Mouse (Mus musculus): ENCODE data around the gene Tagap.

The Tagap gene

GRCm38 (mm10) chr17:7925413-7926160 lies at the start of gene Tagap:
TSS of gene Tagap (plus strand) at chr17:7926000.
- DNase-seq (ENCODE audit: low read depth, low spot score): no peak

- DNase-seq (ENCODE audit: low read depth, low spot score): no peak
These were observed 49.3 kb upstream of the Tagap start for GRCm38 (mm10) chr17:7876541-7876940.

DNA sequence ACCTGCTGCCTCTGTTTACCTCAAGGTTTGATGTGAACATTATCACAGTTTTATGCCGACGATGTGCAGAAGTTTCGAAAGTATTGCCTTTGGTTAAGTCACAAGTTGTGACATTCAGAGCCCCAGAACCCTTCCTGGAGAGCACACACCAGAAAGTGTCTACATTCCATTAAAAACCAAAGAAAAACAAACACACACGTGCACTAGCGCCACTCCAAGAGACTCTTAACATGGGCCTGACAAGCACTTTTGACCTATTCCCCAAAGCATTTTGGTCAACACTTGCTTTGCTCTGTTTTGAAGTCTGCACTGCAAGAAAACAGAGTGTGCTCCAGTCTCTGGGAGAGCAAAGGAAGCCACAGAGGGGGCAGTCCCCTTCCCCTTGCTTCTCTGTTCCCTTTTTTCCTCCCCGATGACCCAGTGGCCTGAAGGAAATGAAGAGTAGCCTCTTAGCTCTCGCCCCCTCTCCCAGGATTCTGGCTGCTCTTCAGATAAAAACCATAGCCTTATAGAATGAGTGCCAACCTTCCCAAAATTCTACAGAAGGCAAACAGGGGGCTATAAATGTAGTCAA lies 48.5 kb upstream of the Tagap start:
- no peak for DNase-seq (ENCODE audit: low read depth, low spot score)

DNA sequence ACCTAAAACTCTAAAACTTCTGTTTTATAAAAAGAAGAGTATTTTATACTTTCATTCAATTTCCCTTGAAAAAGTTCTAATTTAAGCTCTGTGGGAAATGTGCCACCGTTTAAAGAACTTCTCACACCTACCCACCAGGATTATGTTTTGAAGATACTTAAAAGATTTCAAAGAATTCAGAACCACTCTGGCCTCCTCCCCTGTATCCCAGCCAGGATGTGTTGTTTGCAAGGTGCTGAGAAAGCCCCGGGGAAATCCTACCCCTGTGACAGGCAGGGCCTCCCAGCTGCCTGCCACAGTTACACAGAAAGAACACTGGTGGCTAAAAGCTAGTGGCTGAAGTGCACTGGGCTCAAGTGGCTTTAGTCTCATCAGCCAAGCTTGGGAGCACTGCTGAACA lies 47.9 kb upstream of the Tagap start:
- no peak for DNase-seq (ENCODE audit: low read depth, low spot score)

- no peak for DNase-seq (ENCODE audit: low read depth, low spot score)
These were observed 46.3 kb upstream of the Tagap start for GRCm38 (mm10) chr17:7879529-7879928.

DNA sequence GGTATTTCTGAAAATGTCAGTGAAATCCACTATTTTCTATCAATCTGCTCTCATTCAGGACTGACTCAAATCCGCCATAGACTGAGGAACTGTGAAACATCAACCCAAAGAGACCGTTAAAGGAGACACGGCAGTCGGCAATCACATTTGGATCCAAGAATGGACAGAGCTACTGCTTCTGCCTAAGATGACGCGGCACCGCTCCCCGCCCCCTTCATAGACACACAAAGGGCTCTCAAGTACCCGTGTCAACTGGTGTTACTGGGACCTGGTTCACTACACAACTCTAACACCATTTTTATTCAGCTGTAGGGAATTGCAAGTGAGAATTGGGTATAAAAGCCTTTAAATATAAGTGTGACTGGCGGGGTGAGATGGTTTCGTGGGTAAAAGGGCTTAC lies 42.7 kb upstream of the Tagap start:
- DNase-seq (ENCODE audit: low read depth, low spot score): no peak

GRCm38 (mm10) chr17:7884606-7885005 lies 41.2 kb upstream of the Tagap start:
- DNase-seq (ENCODE audit: low read depth, low spot score): no peak

- no peak for DNase-seq (ENCODE audit: low read depth, low spot score)
These were observed 38.6 kb upstream of the Tagap start for GRCm38 (mm10) chr17:7887071-7887815.

DNA sequence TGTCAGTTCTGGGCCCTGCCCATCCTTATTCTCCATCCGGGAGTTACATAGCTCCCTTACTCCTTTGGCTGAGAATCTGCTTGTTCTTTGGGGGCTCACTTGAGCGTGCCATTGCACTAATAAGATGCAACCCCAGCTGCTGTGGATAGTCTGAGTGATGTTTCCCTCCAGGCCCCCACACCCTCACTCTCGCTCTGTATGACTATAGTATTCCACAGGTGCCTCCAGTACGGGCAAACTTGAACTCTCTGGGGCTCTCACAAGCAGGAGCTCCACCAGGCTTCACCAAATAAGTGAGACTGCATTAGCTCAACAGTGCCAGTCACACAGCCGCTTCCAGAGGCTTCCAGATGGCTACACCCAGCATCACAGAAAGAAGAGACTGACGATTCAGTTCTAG lies 37.5 kb upstream of the Tagap start:
- no peak for DNase-seq (ENCODE audit: low read depth, low spot score)

GRCm38 (mm10) chr17:7889026-7889425 lies 36.8 kb upstream of the Tagap start:
- DNase-seq (ENCODE audit: low read depth, low spot score): peak; percentile 15

GRCm38 (mm10) chr17:7892676-7893075 lies 33.1 kb upstream of the Tagap start:
- no peak for DNase-seq (ENCODE audit: low read depth, low spot score)

- no peak for DNase-seq (ENCODE audit: low read depth, low spot score)
These were observed 31.7 kb upstream of the Tagap start for GRCm38 (mm10) chr17:7894094-7894493.

GRCm38 (mm10) chr17:7896047-7896635 lies 29.7 kb upstream of the Tagap start:
- DNase-seq (ENCODE audit: low read depth, low spot score): no peak

- no peak for DNase-seq (ENCODE audit: low read depth, low spot score)
These were observed 28.7 kb upstream of the Tagap start for GRCm38 (mm10) chr17:7897120-7897519.

DNA sequence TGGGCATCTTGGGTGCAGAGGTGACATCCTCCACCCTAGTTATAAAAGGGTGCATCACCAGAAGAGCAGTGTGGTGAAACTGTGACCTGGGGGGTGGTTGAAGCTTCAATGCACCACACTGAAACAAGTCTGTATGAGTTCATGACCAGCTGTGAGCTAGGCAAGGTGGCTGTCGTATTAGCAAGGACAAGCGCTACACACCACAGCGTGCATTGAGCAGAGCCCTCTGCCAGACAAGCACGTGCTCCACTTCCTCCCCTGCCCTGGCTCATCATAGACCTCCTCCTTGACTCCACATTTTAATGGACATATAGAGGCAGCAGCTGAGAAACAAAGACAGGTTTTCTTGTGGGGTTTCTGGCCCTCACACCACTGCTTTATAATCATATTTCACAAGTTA lies 28.0 kb upstream of the Tagap start:
- no peak for DNase-seq (ENCODE audit: low read depth, low spot score)

DNA sequence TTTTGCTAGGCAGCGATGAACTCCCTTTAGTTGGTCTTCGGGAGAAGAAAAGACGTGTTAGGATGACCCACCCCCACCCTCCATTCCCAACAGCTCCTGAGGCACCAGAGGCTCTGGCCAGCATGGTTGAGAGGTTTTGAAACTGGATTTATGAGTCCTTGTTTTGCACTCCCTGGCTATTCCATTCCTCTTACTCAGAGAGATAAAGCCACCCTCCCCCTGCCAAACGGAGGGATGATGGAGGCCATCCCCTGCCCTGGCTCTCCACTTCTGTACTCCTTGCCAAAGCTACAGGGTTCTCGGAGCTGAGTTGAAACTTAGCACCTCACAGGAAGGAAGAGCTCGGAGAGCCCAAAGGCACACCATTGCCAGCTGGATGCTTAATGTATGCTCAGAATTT lies 26.6 kb upstream of the Tagap start:
- DNase-seq (ENCODE audit: low read depth, low spot score): peak; percentile 22

DNA sequence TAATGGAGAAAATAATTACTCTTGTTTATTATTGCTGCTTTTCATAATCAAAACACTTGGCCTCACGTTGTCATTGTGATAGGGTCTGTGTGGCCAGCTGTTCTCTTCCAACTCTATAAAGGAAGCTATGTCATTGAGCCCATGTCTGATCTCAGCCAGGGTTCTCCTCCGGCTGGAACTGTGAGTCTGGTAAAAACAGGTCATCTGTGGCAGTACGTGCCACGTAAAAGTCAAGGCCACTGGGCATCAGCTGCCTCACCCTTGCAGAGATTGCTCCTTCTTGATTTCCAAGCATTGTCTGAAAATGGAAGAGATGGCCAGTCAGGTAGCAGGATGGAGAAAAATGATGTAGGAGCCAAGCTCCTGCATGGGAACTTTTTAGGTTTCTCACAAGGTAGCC lies 25.8 kb upstream of the Tagap start:
- DNase-seq (ENCODE audit: low read depth, low spot score): no peak

GRCm38 (mm10) chr17:7901536-7901935 lies 24.3 kb upstream of the Tagap start:
- no peak for DNase-seq (ENCODE audit: low read depth, low spot score)

DNA sequence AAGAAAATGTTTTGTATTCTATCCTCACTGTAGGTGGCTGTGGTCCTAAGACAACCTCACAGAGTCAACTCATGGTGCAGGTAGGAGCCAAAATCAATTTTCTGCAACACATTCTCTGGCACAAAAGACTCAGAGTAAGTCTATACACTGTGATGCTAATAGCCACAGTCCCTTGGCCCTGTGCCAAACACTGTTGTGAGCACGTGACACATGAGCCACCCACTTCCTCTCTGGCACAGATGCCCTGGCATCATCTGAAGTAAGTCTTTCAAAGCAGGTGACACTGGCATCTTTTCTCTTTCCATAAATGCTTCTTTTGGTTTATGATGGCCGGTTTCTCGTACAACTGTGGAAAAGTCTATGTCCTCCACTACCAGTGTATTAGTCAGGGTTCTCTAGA lies 23.4 kb upstream of the Tagap start:
- DNase-seq (ENCODE audit: low read depth, low spot score): no peak

GRCm38 (mm10) chr17:7904992-7905391 lies 20.8 kb upstream of the Tagap start:
- no peak for DNase-seq (ENCODE audit: low read depth, low spot score)

- peak; percentile 34 for DNase-seq (ENCODE audit: low read depth, low spot score)
These were observed 19.7 kb upstream of the Tagap start for GRCm38 (mm10) chr17:7905936-7906685.
